Mouse (Mus musculus) liver, postnatal 0 days (tissue): ENCODE data around the gene Moap1. TPM values are rescaled to one million over a fixed set of nuclear protein-coding genes. Genes with fewer than 3 reads are reported as not detected.

Experiments
- ATAC-seq: fragments of 200-750 bp; cut with Nextera tagmentation; 2 replicates; pipeline ENCODE4 v1.8.0; 2017; ENCODE audit warnings: mild to moderate bottlenecking, moderate library complexity
- DNase-seq: peaks from one replicate; pipeline ENCODE4 v3.0.0-alpha.2; 2016
- H3K27ac ChIP-seq: fragments of 300-500 bp; sonication (generic); 2 replicates; pipeline ENCODE4 v1.5.1; 2014; ENCODE audit warnings: antibody characterized with exemption, moderate library complexity, mild to moderate bottlenecking, low read depth
- H3K27me3 ChIP-seq: fragments of 300-500 bp; sonication (generic); 2 replicates; pipeline ENCODE4 v1.6.1; 2014; ENCODE audit warnings: low read length, control low read depth, mixed read lengths; ENCODE audit not compliant: insufficient read depth
- H3K36me3 ChIP-seq: fragments of 300-500 bp; sonication (generic); replicated peaks from 2 replicates; pipeline ENCODE4 v1.6.1; 2014; ENCODE audit warnings: mild to moderate bottlenecking, control low read depth, low read length, moderate library complexity, mixed read lengths; ENCODE audit not compliant: insufficient read depth
- H3K4me1 ChIP-seq: fragments of 300-500 bp; sonication (generic); 2 replicates; pipeline ENCODE4 v1.6.1; 2014; ENCODE audit warnings: antibody characterized with exemption, mild to moderate bottlenecking, control low read depth; ENCODE audit not compliant: insufficient read depth
- H3K4me2 ChIP-seq: fragments of 300-500 bp; sonication (generic); 2 replicates; pipeline ENCODE4 v1.6.1; 2014; ENCODE audit warnings: low read depth, mild to moderate bottlenecking, low read length, moderate library complexity, mixed read lengths
- H3K4me3 ChIP-seq: fragments of 300-500 bp; sonication (generic); 2 replicates; pipeline ENCODE4 v1.5.1; 2014; ENCODE audit warnings: low read depth, low read length
- H3K9ac ChIP-seq: fragments of 300-500 bp; sonication (generic); replicated peaks from 2 replicates; pipeline ENCODE4 v1.6.1; 2014; ENCODE audit warnings: mild to moderate bottlenecking, moderate library complexity
- H3K9me3 ChIP-seq: fragments of 300-500 bp; sonication (generic); 2 replicates; pipeline ENCODE4 v1.6.1; 2016; ENCODE audit warnings: mild to moderate bottlenecking, control low read depth, low read length, mixed read lengths
- CTCF ChIP-seq: sonication (generic); IDR thresholded peaks from 2 replicates; pipeline ENCODE4 v1.5.1; 2016; ENCODE audit warnings: antibody characterized with exemption, low read depth
- EP300 ChIP-seq: IDR thresholded peaks from 2 replicates; pipeline ENCODE4 v1.6.1; 2016; ENCODE audit warnings: antibody characterized with exemption, low read depth, mild to moderate bottlenecking
- WGBS: fragments of 180-500 bp; shearing (Covaris S2); extraction: QIAGEN DNeasy Blood & Tissue Kit; methylation state at CpG from one replicate; pipeline ENCODE4 v1.1.7; 2014; ENCODE audit not compliant: insufficient replicate concordance; 5-methylcytosine and 5-hydroxymethylcytosine counted together
- polyA plus RNA-seq: library from polyadenylated mRNA; unstranded; fragments of >200 nt; fragmentation: Nextera tagmentation; extraction: Ambion mirVana; gene quantifications from 2 replicates; pipeline ENCODE4 v1.2.1, GENCODE M21; 2015

The Moap1 gene
- polyA plus RNA-seq, 1 experiment from 2014 or later, result 4.9 TPM

GRCm38 (mm10) chr12:102758936-102759335 is 15.5 kb upstream of the Moap1 start:
- ATAC-seq, result no peak
- H3K36me3 ChIP-seq, result peaks cover 11% of the 10 kb centered on the region
- WGBS, result 15% methylated on average over 5 of the region's 5 CpGs
- DNase-seq, result no peak
- peaks cover 14% of the 10 kb centered on the region for H3K4me1 ChIP-seq
- 0 out of 2 replicates have a peak overlapping the region, but pooled peaks have one; percentile 85 for H3K27ac ChIP-seq
- peak overlapping the region; percentile 86 for H3K4me2 ChIP-seq
- no peaks in the 10 kb centered on the region for H3K9me3 ChIP-seq
- no peak for TF ChIP-seq EP300
- no peak for TF ChIP-seq CTCF
- H3K27me3 ChIP-seq, result no peaks in the 10 kb centered on the region
- peak overlapping the region; percentile 81 for H3K9ac ChIP-seq
- H3K4me3 ChIP-seq, result peak overlapping the region; percentile 82

GRCm38 (mm10) chr12:102758403-102758756 is 14.9 kb upstream of the Moap1 start, which contains the start of gene Gm20604:
TSS of gene Gm20604 (minus strand) at chr12:102758672.
- Histone ChIP-seq H3K4me2 (peak within 1 kb of the TSS; percentile 86), H3K4me1 (peaks cover 14% of the 10 kb centered on the region), H3K9ac (peak within 1 kb of the TSS; percentile 81), H3K27me3 (no peaks in the 10 kb centered on the region), H3K9me3 (no peaks in the 10 kb centered on the region), H3K4me3 (peak within 1 kb of the TSS; percentile 82), H3K27ac (peak within 1 kb of the TSS; percentile 89), H3K36me3 (peaks cover 9% of the 10 kb centered on the region; the same call in 1 of the 2 replicates)
- TF ChIP-seq EP300 (no peak), CTCF (no peak)
- ATAC-seq (no peak), DNase-seq (no peak)
- WGBS, result 1% methylated on average over 10 of the region's 10 CpGs

- TF ChIP-seq EP300 (peak; percentile 48; the same call in 1 of the 2 replicates), CTCF (peak; percentile 68)
- Histone ChIP-seq H3K36me3 (peaks cover 7% of the 10 kb centered on the region; the same call in 1 of the 2 replicates), H3K27me3 (no peaks in the 10 kb centered on the region), H3K4me3 (peak within 1 kb of the TSS; percentile 82), H3K4me1 (peaks cover 14% of the 10 kb centered on the region), H3K9ac (peak within 1 kb of the TSS; percentile 81), H3K27ac (peak within 1 kb of the TSS; percentile 89), H3K4me2 (peak within 1 kb of the TSS; percentile 86), H3K9me3 (no peaks in the 10 kb centered on the region)
- ATAC-seq, result peak; percentile 96
- WGBS, result under 1% methylated on average over 68 of the region's 73 CpGs
- peak; percentile 97 for DNase-seq
Observed at GRCm38 (mm10) chr12:102757689-102758402, 14.4 kb upstream of the Moap1 start, which contains the start of the genes Gm28051, Gon7 and Ubr7. TSS of gene Gm28051 (minus strand) at chr12:102757765. TSS of gene Gon7 (minus strand) at chr12:102757803. TSS of gene Ubr7 (plus strand) at chr12:102757967.

GRCm38 (mm10) chr12:102757055-102757688 is 13.7 kb upstream of the Moap1 start:
- peak overlapping the region; percentile 86 for H3K4me2 ChIP-seq
- WGBS, result 1% methylated on average over 44 of the region's 46 CpGs
- 0 out of 2 replicates have a peak, but pooled peaks cover 7% of the 10 kb centered on the region for H3K36me3 ChIP-seq
- DNase-seq (peak; percentile 24), ATAC-seq (peak; percentile 79)
- H3K4me1 ChIP-seq, result peaks cover 14% of the 10 kb centered on the region
- H3K9me3 ChIP-seq, result no peaks in the 10 kb centered on the region
- peak overlapping the region; percentile 82 for H3K4me3 ChIP-seq
- no peaks in the 10 kb centered on the region for H3K27me3 ChIP-seq
- H3K27ac ChIP-seq, result peak overlapping the region; percentile 89
- peak overlapping the region; percentile 78 for H3K9ac ChIP-seq
- TF ChIP-seq CTCF, result no peak

GRCm38 (mm10) chr12:102756304-102756703 is 12.8 kb upstream of the Moap1 start:
- no peak overlapping the region for H3K27ac ChIP-seq
- no peak overlapping the region for H3K9ac ChIP-seq
- peak overlapping the region; percentile 86 for H3K4me2 ChIP-seq
- 79% methylated on average over 7 of the region's 7 CpGs for WGBS
- no peak for ATAC-seq
- H3K27me3 ChIP-seq, result no peaks in the 10 kb centered on the region
- H3K4me1 ChIP-seq, result peaks cover 14% of the 10 kb centered on the region
- H3K4me3 ChIP-seq, result peak overlapping the region; percentile 82
- 0 out of 2 replicates have a peak, but pooled peaks cover 4% of the 10 kb centered on the region for H3K36me3 ChIP-seq
- no peaks in the 10 kb centered on the region for H3K9me3 ChIP-seq
- DNase-seq, result peak; percentile 64
- TF ChIP-seq CTCF (peak; percentile 69), EP300 (no peak)

GRCm38 (mm10) chr12:102748256-102748655 is 4.8 kb upstream of the Moap1 start:
- no peak overlapping the region for H3K4me3 ChIP-seq
- no peak for DNase-seq
- H3K4me1 ChIP-seq, result peaks cover 11% of the 10 kb centered on the region; the same call in 1 of the 2 replicates
- H3K9me3 ChIP-seq, result no peaks in the 10 kb centered on the region
- TF ChIP-seq EP300 (no peak), CTCF (no peak)
- peaks cover 4% of the 10 kb centered on the region; the same call in 1 of the 2 replicates for H3K36me3 ChIP-seq
- ATAC-seq, result no peak
- 71% methylated on average over 3 of the region's 3 CpGs for whole genome bisulfite sequencing
- no peaks in the 10 kb centered on the region for H3K27me3 ChIP-seq
- no peak overlapping the region for H3K9ac ChIP-seq
- H3K4me2 ChIP-seq, result no peak overlapping the region
- peak overlapping the region; percentile 3; the same call in 1 of the 2 replicates for H3K27ac ChIP-seq
